Mouse (Mus musculus) mouse trophoblast stem cell (cell line): Measurements from ENCODE around the gene Stat2.
"Not testable (repeated sequence)": the region's sequence is repeated elsewhere in the genome, so short reads cannot be mapped to it uniquely, and the experiment has no call there.

Source experiments
- in situ Hi-C, 2 experiments: fragments of 300-500 bp; cut with MseI, MboI; formaldehyde crosslinking; loops; 2 replicates in 1 of 2; 3 replicates in 1 of 2; pipeline ENCODE4 v1.15.1; 2025

Gene Stat2

GRCm38 (mm10) chr10:128298243-128298642, 27.9 kb downstream of the Stat2 start:
- in situ Hi-C loops: no loop called here

DNA sequence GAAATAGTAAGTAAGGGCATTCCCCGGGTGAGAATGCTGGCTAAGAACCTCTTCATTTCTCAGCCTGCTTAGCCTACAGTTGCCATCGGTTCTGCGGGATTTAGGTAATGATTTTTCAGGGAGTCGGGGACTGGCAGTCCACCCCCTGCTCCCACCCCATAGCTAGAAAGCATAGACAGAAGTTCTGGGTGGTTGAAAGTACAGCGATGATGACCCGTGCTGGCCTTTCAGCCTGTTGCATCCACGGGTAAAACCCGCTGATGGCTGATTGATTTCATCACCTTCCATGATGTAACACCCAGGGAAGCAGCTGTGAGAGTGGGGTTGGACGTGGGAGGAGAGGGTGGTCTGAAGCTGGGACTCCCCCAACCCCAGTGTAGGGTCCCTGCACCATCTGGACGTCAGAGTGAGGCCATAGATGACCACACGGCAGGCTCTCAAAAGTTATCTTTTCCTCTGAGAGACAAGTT, 28.4 kb downstream of the Stat2 start, which contains the start of gene Il23a:
Gene Il23a (minus strand): TSS at position 51 of the 470 bp plus-strand sequence.
- in situ Hi-C loops: no loop called here

- in situ Hi-C loops: no loop called here
These were observed 32.0 kb downstream of the Stat2 start for GRCm38 (mm10) chr10:128302357-128302756.

DNA sequence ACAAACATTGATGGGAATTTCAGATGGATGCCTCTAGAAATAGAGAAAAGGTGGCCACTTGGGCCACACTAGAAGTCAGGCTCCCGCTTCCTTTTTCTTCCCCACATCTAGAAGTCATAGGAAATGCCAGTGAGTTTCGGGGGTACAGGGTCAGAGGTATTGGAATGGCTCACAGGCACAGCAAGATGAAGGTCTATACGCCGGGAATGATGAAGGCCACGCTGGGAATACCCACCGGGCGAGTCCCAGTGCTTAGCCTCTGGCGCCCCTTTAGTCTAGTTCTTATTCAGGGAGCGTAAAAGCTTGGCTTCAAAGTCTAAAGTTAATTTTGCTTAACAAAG, 32.4 kb downstream of the Stat2 start:
- in situ Hi-C loops: no loop called here

- in situ Hi-C loops: no loop called here
These were observed 33.0 kb downstream of the Stat2 start, which contains the start of gene Pan2 for GRCm38 (mm10) chr10:128303126-128304021. TSS of gene Pan2 (plus strand) at chr10:128303335.

- in situ Hi-C loops: no loop called here
These were observed 39.3 kb downstream of the Stat2 start for GRCm38 (mm10) chr10:128309654-128310053.

GRCm38 (mm10) chr10:128310177-128310576, 39.8 kb downstream of the Stat2 start:
- in situ Hi-C loops: no loop called here

GRCm38 (mm10) chr10:128310902-128311301, 40.5 kb downstream of the Stat2 start:
- in situ Hi-C loops: no loop called here

GRCm38 (mm10) chr10:128315578-128315977, 45.2 kb downstream of the Stat2 start:
- in situ Hi-C loops: no loop called here

DNA sequence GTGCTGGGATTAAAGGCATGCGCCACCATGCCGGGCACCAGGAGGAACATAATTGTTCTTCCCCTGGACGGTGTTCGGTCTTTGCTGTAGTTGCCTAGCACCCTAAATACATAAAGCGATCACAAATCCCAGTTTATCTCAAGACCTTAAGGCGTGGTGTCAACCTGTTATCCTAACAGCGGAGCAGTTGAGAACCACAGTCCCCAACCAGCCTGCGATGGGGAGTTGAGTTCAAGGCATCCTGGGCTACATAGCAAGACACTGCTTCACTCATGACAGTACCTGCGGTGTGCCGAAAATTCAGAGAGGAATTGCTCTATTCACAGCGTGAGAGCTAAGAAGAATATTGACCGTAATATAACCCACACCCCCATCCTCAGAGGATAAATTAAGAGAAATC, 51.3 kb downstream of the Stat2 start:
- in situ Hi-C loops: no loop called here

DNA sequence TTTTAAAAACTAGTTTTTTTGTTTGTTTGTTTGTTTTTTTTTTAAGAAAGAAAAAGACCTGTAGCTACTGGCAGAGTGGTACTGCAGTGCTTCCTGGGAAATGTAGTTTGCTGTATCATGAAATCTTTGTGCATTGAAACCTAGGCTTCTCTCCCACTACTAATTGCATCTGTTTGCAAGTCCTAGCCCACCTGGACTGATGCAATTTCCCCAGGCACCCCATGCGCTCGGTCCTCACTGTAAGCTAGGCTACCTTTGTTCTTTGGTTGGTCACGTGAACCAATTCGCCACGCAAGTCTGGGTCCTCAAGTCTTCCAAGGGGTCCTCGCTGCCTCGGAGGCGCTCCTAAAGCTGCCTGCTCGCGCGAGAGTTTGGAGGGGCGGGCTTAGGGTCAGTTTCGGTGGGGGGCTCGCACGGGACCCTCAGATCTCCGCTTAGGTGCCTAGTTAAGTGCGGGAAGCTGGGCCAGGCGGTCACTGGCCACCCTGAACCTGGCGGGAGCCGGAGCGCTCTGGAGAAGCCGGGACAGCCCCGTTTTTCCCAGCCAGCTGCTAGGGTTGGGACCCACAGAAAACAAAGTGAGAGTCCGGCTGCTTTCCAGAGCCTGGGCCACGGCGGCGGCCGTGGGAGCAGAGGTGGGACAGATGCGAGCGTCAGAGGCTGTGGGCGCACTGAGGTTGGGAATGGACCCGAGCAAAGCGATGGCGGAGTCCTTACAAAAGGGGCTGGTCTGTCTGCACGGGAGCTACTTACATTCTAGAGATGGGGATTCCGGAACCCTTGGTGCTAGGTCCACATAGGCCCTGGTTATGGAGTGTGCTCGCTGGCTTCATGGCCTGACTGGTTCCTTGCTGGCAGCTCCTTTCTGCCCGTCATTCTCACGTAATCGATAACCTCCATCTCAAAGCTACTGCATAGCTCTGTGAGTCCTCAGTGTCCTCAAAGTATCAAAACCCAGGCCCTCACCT, 52.1 kb downstream of the Stat2 start, which contains the start of gene Cnpy2:
Gene Cnpy2 (plus strand): TSS at position 319 of the 968 bp plus-strand sequence.
- in situ Hi-C loops: no loop called here

DNA sequence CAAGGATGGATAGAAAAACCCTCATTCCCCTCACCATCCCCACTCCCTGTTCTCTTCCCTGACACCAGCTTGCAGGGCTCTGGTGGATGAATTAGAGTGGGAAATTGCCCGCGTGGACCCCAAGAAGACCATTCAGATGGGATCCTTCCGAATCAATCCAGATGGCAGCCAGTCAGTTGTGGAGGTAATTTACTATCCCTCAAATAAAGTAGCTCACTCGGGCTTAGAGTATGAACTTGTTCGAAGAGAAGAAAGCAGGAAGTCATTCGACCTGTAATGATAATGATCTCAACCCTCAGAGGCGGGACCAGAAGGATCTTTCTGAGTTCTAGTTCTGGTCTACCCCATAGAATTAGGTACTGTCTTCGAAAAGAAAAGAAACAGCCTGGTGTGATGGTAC, 53.2 kb downstream of the Stat2 start:
- in situ Hi-C loops: no loop called here

DNA sequence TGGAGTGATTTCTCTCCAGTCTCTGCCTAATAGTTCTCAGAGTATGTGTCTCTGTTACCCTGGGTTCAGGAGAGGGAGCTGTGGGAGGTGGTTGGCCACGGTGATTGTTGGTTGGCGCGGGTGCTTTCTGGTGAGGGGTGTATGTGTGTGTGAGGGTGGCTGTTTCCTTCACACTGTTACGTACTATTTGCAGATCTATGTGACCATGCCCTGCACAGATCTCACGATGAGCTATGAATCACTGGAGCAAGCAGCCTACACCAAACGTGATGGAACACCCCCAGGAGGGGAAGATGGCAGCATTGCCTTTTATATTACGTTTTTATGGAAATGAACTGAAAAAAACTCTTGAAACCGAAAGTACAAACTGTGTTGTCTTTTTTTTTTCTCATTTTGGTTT, 56.5 kb downstream of the Stat2 start:
- in situ Hi-C loops: no loop called here

DNA sequence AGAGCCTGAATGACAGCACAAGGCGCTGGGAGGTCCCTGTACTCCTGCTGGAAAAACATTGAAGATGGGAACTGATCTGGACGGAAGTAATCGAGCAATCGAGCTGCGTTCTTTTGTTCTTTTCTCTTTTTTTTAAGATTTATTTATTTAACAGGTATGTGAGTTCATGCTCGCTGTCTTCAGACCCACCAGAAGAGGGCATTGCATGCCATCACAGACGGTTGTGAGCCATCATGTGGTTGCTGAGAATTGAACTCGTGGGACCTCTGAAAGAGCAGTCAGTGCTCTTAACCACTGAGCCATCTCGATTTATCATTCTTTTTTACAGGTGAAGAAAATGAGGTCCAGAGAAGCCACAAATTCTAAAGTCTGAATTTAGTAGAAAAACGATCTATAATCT, 57.3 kb downstream of the Stat2 start:
- in situ Hi-C loops: no loop called here

DNA sequence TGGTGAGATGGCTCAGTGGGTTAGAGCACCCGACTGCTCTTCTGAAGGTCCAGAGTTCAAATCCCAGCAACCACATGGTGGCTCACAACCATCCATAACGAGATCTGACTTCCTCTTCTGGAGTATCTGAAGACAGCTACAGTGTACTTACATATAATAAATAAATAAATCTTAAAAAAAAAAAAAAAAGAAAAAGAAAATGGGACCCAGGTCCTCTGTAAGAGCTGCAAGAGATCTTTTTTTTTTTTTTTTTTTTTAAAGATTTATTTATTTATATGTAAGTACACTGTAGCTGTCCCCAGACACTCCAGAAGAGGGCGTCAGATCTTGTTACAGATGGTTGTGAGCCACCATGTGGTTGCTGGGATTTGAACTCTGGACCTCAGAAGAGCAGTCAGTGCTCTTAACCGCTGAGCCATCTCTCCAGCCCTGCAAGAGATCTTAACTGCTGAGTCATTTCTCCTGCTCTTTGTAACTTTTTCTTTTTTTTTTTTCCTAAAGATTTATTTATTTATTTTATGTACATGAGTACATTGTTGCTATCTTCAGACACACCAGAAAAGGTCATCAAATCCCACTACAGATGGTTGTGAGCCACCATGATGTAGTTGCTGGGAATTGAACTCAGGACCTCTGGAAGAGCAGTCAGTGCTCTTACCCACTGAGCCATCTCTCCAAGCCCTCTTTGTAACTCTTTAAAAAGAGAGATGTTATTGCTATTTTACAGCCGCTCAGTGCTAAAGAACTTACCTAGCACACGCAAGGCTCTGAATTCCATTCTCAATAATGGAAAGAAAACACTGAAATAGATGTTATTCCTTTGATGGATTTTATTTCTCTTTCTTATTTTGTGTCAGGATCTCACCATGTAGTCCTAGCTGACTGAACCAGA, 62.2 kb downstream of the Stat2 start:
- in situ Hi-C loops: not testable (repeated sequence)

DNA sequence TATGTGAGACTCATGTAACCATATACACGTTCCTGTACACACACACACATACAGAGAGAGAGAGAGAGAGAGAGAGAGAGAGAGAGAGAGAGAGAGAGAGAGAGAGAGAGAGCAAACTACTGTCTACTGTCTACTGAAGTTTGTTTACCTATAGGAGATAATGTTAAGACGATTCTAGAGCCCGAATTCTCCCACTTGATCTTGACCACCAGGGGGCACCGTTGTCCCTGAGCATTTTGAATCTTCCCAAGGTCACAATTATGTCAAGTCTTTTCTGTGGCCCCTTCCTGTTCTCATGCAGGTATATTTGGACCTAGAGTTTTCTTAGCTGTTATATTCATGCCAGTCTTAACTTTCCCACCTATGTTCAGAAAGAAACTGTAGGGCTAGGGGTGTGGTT, 65.2 kb downstream of the Stat2 start:
- in situ Hi-C loops: no loop called here

DNA sequence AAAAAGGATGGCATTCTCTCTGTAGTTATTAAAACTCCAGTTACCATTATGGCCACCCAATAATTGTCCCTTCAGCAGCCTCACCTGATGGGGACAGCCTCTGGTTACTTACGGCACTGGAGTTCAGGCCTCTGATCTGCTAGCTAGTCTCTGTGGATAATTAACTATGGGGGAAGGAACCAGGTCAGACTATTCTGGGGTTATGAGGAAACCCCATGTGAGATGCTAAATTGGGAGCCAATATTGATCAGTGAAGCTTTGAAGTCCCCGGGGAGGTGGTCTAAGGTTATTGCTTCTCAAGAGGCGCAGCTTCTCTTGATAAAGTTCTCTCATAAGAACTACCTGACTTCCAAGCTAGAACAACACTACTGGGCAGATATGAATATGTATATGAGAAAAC, 65.8 kb downstream of the Stat2 start:
- in situ Hi-C loops: no loop called here

DNA sequence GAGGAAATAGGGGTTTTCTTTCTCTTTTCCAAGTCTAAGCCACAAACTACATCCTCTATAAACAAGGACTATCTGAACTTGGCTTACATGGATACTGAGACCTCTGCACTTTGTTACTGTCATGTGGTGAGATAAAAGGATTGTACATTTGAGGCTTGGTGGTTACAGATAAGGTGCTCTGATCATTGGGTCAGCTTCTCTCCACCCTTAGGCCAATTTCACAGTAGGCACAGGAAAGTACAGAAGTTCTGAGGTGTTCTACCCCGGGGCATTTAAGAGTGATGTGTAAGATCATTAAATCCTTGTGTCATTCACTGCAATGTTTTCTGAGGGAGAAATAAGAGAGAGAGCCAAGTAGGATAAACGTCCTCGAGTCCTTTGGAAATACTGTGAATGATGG, 66.2 kb downstream of the Stat2 start:
- in situ Hi-C loops: no loop called here

- in situ Hi-C loops: no loop called here
These were observed 67.2 kb downstream of the Stat2 start, which contains the start of gene Cs for GRCm38 (mm10) chr10:128337306-128338181. TSS of gene Cs (plus strand) at chr10:128337734.

- in situ Hi-C loops: no loop called here
These were observed 68.1 kb downstream of the Stat2 start for GRCm38 (mm10) chr10:128338415-128338814.
